Mouse (Mus musculus): ENCODE results near the gene Oaz1. TPM values are rescaled to one million over a fixed set of nuclear protein-coding genes. Genes with fewer than 3 reads are reported as not detected.

The Oaz1 gene
- polyA plus RNA-seq (2012; fragmentation: generic; extraction: Trizol), result 1,494 TPM
- long read RNA-seq, experiment 1, partial matches to known transcripts, result 56 of 1,637 reads
- long read RNA-seq, experiment 1, other reads (novel, unspliced or antisense), result 1,581 of 1,637 reads
- long read RNA-seq, experiment 2, partial matches to known transcripts, result 6 of 950 reads
- long read RNA-seq, experiment 2, other reads (novel, unspliced or antisense), result 943 of 950 reads

- Histone ChIP-seq H3K36me3 (ENCODE audit: control insufficient read depth, insufficient read depth) (peaks cover 26% of the 10 kb centered on the region), H3ac (ENCODE audit: control insufficient read depth, insufficient read length, low read depth) (peak within 1 kb of the TSS; percentile 99), H3K27me3 (ENCODE audit: control insufficient read depth, insufficient read depth, insufficient read length) (no peaks in the 10 kb centered on the region), H3K79me3 (ENCODE audit: low read depth) (peaks cover 24% of the 10 kb centered on the region), H3K79me2 (ENCODE audit: control insufficient read depth, insufficient read depth) (peaks cover 40% of the 10 kb centered on the region), H3K4me3 (ENCODE audit: insufficient read depth, poor library complexity, severe bottlenecking) (peak within 1 kb of the TSS; percentile 92)
- TF ChIP-seq CTCF (IDR thresholded peaks at IDR 0.05; ENCODE audit: control insufficient read depth, insufficient read depth, insufficient read length) (no peak), MAX (IDR thresholded peaks at IDR 0.05) (peak; percentile 39), CEBPB (IDR thresholded peaks at IDR 0.05; ENCODE audit: low read depth) (no peak)
Measured at GRCm38 (mm10) chr10:80826151-80827062, at the start of gene Oaz1. Gene Oaz1, plus strand, starts transcription at chr10:80826656.

- no peaks in the 10 kb centered on the region for H3K27me3 ChIP-seq (ENCODE audit: control insufficient read depth, insufficient read depth, insufficient read length)
- H3K79me2 ChIP-seq (ENCODE audit: control insufficient read depth, insufficient read depth), result peaks cover 27% of the 10 kb centered on the region
- H3K4me3 ChIP-seq (ENCODE audit: insufficient read depth, poor library complexity, severe bottlenecking), result no peak overlapping the region
- peaks cover 10% of the 10 kb centered on the region for H3K79me3 ChIP-seq (ENCODE audit: low read depth)
- H3K36me3 ChIP-seq (ENCODE audit: control insufficient read depth, insufficient read depth), result peaks cover 99% of the 10 kb centered on the region
- H3ac ChIP-seq (ENCODE audit: control insufficient read depth, insufficient read length, low read depth), result no peak overlapping the region
- no peak for TF ChIP-seq MYOD1 (IDR thresholded peaks at IDR 0.05; ENCODE audit: control insufficient read depth, insufficient read length, low read depth)
- TF ChIP-seq CEBPB (IDR thresholded peaks at IDR 0.05; ENCODE audit: low read depth), result no peak
- TF ChIP-seq MYOG (IDR thresholded peaks at IDR 0.05; ENCODE audit: control insufficient read depth, extremely low read depth, insufficient read length), result no peak
- TF ChIP-seq MAX (IDR thresholded peaks at IDR 0.05), result no peak
- TF ChIP-seq CTCF (IDR thresholded peaks at IDR 0.05; ENCODE audit: control insufficient read depth, insufficient read depth, insufficient read length), result no peak
Measured at GRCm38 (mm10) chr10:80777123-80777522, 49.3 kb upstream of the Oaz1 start.

- Histone ChIP-seq H3K4me3 (ENCODE audit: insufficient read depth, poor library complexity, severe bottlenecking) (no peak overlapping the region), H3K27me3 (ENCODE audit: control insufficient read depth, insufficient read depth, insufficient read length) (no peaks in the 10 kb centered on the region), H3K36me3 (ENCODE audit: control insufficient read depth, insufficient read depth) (peaks cover 96% of the 10 kb centered on the region), H3K79me3 (ENCODE audit: low read depth) (peaks cover 10% of the 10 kb centered on the region), H3K79me2 (ENCODE audit: control insufficient read depth, insufficient read depth) (peaks cover 26% of the 10 kb centered on the region), H3ac (ENCODE audit: control insufficient read depth, insufficient read length, low read depth) (no peak overlapping the region)
- TF ChIP-seq CTCF (IDR thresholded peaks at IDR 0.05; ENCODE audit: control insufficient read depth, insufficient read depth, insufficient read length) (no peak), CEBPB (IDR thresholded peaks at IDR 0.05; ENCODE audit: low read depth) (no peak), FOSL1 (IDR thresholded peaks at IDR 0.05; ENCODE audit: insufficient read depth, low read length, poor library complexity, severe bottlenecking) (no peak), MYOG (IDR thresholded peaks at IDR 0.05; ENCODE audit: control insufficient read depth, extremely low read depth, insufficient read length) (no peak), MAX (IDR thresholded peaks at IDR 0.05) (no peak), MYOD1 (IDR thresholded peaks at IDR 0.05; ENCODE audit: control insufficient read depth, insufficient read length, low read depth) (no peak), USF1 (IDR thresholded peaks at IDR 0.05; ENCODE audit: low read depth) (no peak)
Measured at GRCm38 (mm10) chr10:80779565-80779964, 46.9 kb upstream of the Oaz1 start.

GRCm38 (mm10) chr10:80784302-80784701, 42.2 kb upstream of the Oaz1 start:
- TF ChIP-seq MYOD1 (IDR thresholded peaks at IDR 0.05; ENCODE audit: control insufficient read depth, insufficient read length, low read depth) (no peak), MYOG (IDR thresholded peaks at IDR 0.05; ENCODE audit: control insufficient read depth, extremely low read depth, insufficient read length) (no peak), CEBPB (IDR thresholded peaks at IDR 0.05; ENCODE audit: low read depth) (no peak), MAX (IDR thresholded peaks at IDR 0.05) (no peak), CTCF (IDR thresholded peaks at IDR 0.05; ENCODE audit: control insufficient read depth, insufficient read depth, insufficient read length) (no peak)
- no peak overlapping the region for H3ac ChIP-seq (ENCODE audit: control insufficient read depth, insufficient read length, low read depth)
- no peaks in the 10 kb centered on the region for H3K79me2 ChIP-seq (ENCODE audit: control insufficient read depth, insufficient read depth)
- H3K4me3 ChIP-seq (ENCODE audit: insufficient read depth, poor library complexity, severe bottlenecking), result no peak overlapping the region
- peaks cover 94% of the 10 kb centered on the region for H3K36me3 ChIP-seq (ENCODE audit: control insufficient read depth, insufficient read depth)
- H3K79me3 ChIP-seq (ENCODE audit: low read depth), result no peaks in the 10 kb centered on the region
- no peaks in the 10 kb centered on the region for H3K27me3 ChIP-seq (ENCODE audit: control insufficient read depth, insufficient read depth, insufficient read length)

GRCm38 (mm10) chr10:80784871-80785270, 41.6 kb upstream of the Oaz1 start:
- Histone ChIP-seq H3K79me3 (ENCODE audit: low read depth) (no peaks in the 10 kb centered on the region), H3K4me3 (ENCODE audit: insufficient read depth, poor library complexity, severe bottlenecking) (no peak overlapping the region), H3ac (ENCODE audit: control insufficient read depth, insufficient read length, low read depth) (no peak overlapping the region), H3K27me3 (ENCODE audit: control insufficient read depth, insufficient read depth, insufficient read length) (no peaks in the 10 kb centered on the region), H3K79me2 (ENCODE audit: control insufficient read depth, insufficient read depth) (no peaks in the 10 kb centered on the region), H3K36me3 (ENCODE audit: control insufficient read depth, insufficient read depth) (peaks cover 88% of the 10 kb centered on the region)
- no peak for TF ChIP-seq MYOD1 (IDR thresholded peaks at IDR 0.05; ENCODE audit: control insufficient read depth, insufficient read length, low read depth)
- TF ChIP-seq USF1 (IDR thresholded peaks at IDR 0.05; ENCODE audit: low read depth), result no peak
- TF ChIP-seq FOSL1 (IDR thresholded peaks at IDR 0.05; ENCODE audit: insufficient read depth, low read length, poor library complexity, severe bottlenecking), result no peak
- no peak for TF ChIP-seq CTCF (IDR thresholded peaks at IDR 0.05; ENCODE audit: control insufficient read depth, insufficient read depth, insufficient read length)
- no peak for TF ChIP-seq MAX (IDR thresholded peaks at IDR 0.05)
- TF ChIP-seq MYOG (IDR thresholded peaks at IDR 0.05; ENCODE audit: control insufficient read depth, extremely low read depth, insufficient read length), result no peak
